Mouse (Mus musculus) embryonic facial prominence, embryonic 12.5 days (tissue): Measurements from ENCODE around the gene Ccdc65. TPM values are rescaled to one million over a fixed set of nuclear protein-coding genes. Genes with fewer than 3 reads are reported as not detected.

Experiments used
- ATAC-seq: fragments of 200-750 bp; cut with Nextera tagmentation; 2 replicates; pipeline ENCODE4 v1.8.0; 2017; ENCODE audit not compliant: insufficient number of reproducible peaks, insufficient read depth, low FRiP score, low TSS enrichment
- H3K27ac ChIP-seq: fragments of 300-500 bp; sonication (generic); 2 replicates; pipeline ENCODE4 v1.5.1; 2016; ENCODE audit warnings: mild to moderate bottlenecking
- H3K27me3 ChIP-seq: fragments of 300-500 bp; sonication (generic); 2 replicates; pipeline ENCODE4 v1.6.1; 2016; ENCODE audit warnings: mild to moderate bottlenecking, moderate library complexity
- H3K36me3 ChIP-seq: fragments of 300-500 bp; sonication (generic); 2 replicates; pipeline ENCODE4 v1.6.1; 2016; ENCODE audit warnings: mild to moderate bottlenecking
- H3K4me1 ChIP-seq: fragments of 300-500 bp; sonication (generic); 2 replicates; pipeline ENCODE4 v1.6.1; 2016
- H3K4me2 ChIP-seq: fragments of 300-500 bp; sonication (generic); replicated peaks from 2 replicates; pipeline ENCODE4 v1.6.1; 2016; ENCODE audit warnings: mild to moderate bottlenecking, moderate library complexity
- H3K4me3 ChIP-seq: fragments of 300-500 bp; sonication (generic); 2 replicates; pipeline ENCODE4 v1.5.1; 2016; ENCODE audit warnings: mild to moderate bottlenecking
- H3K9ac ChIP-seq: fragments of 300-500 bp; sonication (generic); 2 replicates; pipeline ENCODE4 v1.6.1; 2016; ENCODE audit warnings: mild to moderate bottlenecking, moderate library complexity
- H3K9me3 ChIP-seq: fragments of 300-500 bp; sonication (generic); 2 replicates; pipeline ENCODE4 v1.6.1; 2016; ENCODE audit warnings: mild to moderate bottlenecking, moderate library complexity
- WGBS: fragments of 180-500 bp; shearing (Covaris S2); methylation state at CpG from one replicate; pipeline ENCODE4 v1.1.7; 2016; 5-methylcytosine and 5-hydroxymethylcytosine counted together
- polyA plus RNA-seq: library from polyadenylated mRNA; unstranded; fragments of >200 nt; fragmentation: Nextera tagmentation; extraction: Ambion mirVana; gene quantifications from 2 replicates; pipeline ENCODE4 v1.2.1, GENCODE M21; 2016

The Ccdc65 gene
- polyA plus RNA-seq, 1 experiment from 2014 or later: 1.1 TPM

DNA sequence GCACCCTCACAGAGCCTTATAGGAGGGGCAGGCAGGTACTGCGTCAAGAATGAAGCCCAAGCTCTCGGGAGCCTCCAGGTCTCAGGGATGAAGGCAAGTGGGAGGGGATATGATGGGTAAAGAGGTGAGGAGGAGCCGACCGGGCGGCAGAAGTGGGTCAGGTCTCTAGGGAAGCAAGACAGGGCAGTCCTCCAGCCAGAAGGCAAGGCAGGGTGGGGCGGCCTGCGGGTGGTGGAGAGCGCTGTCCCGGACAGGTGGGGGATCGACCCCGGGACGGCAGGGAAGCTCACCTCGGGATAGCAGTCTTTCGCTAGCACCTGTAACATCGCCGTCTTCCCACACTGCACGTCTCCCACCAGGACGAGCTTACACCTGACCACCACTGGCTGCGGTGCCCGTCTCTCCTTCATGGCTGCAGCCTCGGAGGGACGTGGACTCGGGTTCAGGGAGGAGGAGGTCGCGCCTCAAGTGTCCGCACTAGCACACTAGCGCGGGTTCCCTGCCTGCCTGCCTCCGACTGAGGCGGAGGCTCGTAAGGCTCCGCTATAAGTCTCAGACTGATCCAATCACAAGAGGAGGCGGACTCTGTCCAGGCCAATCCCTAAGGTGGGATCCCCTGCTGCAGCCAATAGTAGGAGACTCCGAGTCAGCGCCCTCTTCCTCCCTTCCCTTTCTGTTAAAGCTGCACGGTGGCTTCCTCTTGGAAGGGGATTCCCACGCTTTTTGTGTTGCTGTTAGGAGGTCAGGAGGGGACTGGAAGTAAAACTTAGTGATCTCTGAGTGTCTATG is 30.9 kb upstream of the Ccdc65 start, which contains the start of gene Rnd1:
TSS of gene Rnd1 (minus strand) at position 522 of the 789 bp plus-strand sequence.
- Histone ChIP-seq H3K4me2 (peak within 1 kb of the TSS; percentile 69), H3K27me3 (peaks cover 49% of the 10 kb centered on the region), H3K9me3 (no peaks in the 10 kb centered on the region), H3K9ac (peak within 1 kb of the TSS; percentile 21; the same call in 1 of the 2 replicates), H3K4me3 (peak within 1 kb of the TSS; percentile 39), H3K27ac (no peak within 1 kb of the TSS), H3K36me3 (no peaks in the 10 kb centered on the region), H3K4me1 (peaks cover 13% of the 10 kb centered on the region; the same call in 1 of the 2 replicates)
- under 1% methylated on average over 37 of the region's 37 CpGs for WGBS
- peak; percentile 97 for ATAC-seq

DNA sequence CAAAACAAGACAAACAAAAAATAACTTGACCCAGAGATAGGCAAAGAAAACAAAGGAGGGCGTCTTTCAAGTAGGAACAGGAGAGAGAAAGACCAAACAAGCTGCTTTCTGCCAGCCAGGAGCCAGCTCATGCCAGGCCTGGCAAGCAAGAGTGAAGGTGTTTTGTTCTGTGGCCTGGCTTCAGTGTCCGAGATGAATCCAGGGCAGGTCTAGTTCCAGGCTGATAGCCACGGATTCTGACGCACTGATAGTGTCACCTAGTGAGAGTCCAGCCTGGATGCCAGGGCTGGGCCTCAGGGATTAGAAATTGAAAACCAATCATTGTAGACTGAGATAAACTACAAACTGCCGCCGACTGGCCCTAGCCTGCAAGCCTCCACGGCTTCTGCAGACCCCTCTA is 30.0 kb upstream of the Ccdc65 start:
- WGBS: 63% methylated on average over 7 of the region's 7 CpGs
- Histone ChIP-seq H3K27ac (no peak overlapping the region), H3K27me3 (peaks cover 49% of the 10 kb centered on the region), H3K4me2 (no peak overlapping the region), H3K9ac (no peak overlapping the region), H3K4me3 (no peak overlapping the region), H3K9me3 (no peaks in the 10 kb centered on the region), H3K36me3 (no peaks in the 10 kb centered on the region), H3K4me1 (peaks cover 13% of the 10 kb centered on the region; the same call in 1 of the 2 replicates)
- no peak for ATAC-seq

DNA sequence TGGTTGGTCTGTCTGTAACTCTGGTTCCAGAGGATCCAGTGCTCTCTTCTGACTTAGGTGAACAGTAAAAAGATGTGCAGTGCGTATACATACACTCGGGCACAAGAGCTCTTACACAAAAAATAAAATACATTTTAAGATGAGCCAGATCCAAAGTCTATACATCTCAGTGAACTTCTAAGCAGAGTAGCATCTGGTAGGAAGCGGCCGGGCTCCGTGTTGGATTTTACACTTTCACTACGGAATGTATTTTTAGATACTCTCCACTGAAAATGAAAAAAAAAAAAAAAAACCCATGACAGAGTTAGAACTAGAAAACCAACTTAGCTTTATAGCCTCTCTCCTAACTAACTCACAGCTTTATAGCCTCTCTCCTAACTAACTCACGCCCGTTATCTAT is 27.3 kb upstream of the Ccdc65 start:
- Histone ChIP-seq H3K27ac (no peak overlapping the region), H3K4me2 (no peak overlapping the region), H3K9me3 (no peaks in the 10 kb centered on the region), H3K4me1 (peaks cover 13% of the 10 kb centered on the region; the same call in 1 of the 2 replicates), H3K27me3 (peaks cover 28% of the 10 kb centered on the region), H3K4me3 (no peak overlapping the region), H3K36me3 (no peaks in the 10 kb centered on the region), H3K9ac (no peak overlapping the region)
- 88% methylated on average over 8 of the region's 8 CpGs for whole genome bisulfite sequencing
- ATAC-seq: no peak

DNA sequence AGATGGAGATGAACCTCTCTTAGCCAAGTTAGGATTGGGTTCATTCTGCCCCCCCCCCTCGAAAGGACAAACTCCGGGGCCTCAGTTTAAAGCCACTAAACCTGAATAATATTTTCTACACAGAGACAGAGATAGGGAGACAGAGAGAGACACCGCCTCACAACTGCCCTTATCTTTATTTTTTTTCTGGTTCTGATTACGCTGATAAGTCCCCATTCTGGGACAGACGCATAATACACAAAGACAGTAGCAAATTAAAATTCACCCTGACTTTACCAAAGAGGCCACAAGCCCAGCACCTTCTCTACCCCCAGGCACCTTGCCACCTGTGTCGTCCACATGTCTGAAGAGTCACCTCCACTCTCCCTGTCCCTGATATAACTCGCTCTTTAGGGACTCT is 26.4 kb upstream of the Ccdc65 start:
- peaks cover 6% of the 10 kb centered on the region; the same call in 1 of the 2 replicates for H3K4me1 ChIP-seq
- H3K9ac ChIP-seq: no peak overlapping the region
- no peak overlapping the region for H3K4me3 ChIP-seq
- no peak overlapping the region for H3K27ac ChIP-seq
- no peak for ATAC-seq
- H3K36me3 ChIP-seq: no peaks in the 10 kb centered on the region
- no peak overlapping the region for H3K4me2 ChIP-seq
- H3K27me3 ChIP-seq: peaks cover 18% of the 10 kb centered on the region
- H3K9me3 ChIP-seq: no peaks in the 10 kb centered on the region
- WGBS: 79% methylated on average over 7 of the region's 7 CpGs

DNA sequence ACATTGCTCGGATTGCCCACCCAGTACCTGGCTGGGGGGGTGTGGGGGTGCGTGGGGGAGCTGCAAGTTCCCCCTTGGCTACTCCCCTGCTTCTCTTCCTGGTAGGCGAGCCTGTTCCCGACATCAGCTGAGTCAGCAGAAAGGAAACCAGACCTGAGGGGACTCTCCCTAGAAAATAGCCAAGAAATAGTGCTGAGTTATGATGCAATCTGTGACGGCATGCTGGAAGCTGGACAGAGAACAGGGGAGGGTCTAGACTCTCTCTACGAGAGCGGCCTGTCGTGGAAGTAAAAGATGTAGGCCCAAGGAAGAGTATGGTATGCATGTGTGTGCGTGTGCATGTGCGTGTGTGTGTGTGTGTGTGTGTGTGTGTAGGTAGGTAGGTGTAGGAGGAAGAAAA is 24.8 kb upstream of the Ccdc65 start:
- H3K27me3 ChIP-seq: peaks cover 5% of the 10 kb centered on the region
- H3K4me2 ChIP-seq: no peak overlapping the region
- no peaks in the 10 kb centered on the region for H3K4me1 ChIP-seq
- 65% methylated on average over 10 of the region's 10 CpGs for WGBS
- no peak overlapping the region for H3K4me3 ChIP-seq
- no peaks in the 10 kb centered on the region for H3K9me3 ChIP-seq
- ATAC-seq: no peak
- H3K36me3 ChIP-seq: no peaks in the 10 kb centered on the region
- H3K9ac ChIP-seq: no peak overlapping the region
- H3K27ac ChIP-seq: no peak overlapping the region

DNA sequence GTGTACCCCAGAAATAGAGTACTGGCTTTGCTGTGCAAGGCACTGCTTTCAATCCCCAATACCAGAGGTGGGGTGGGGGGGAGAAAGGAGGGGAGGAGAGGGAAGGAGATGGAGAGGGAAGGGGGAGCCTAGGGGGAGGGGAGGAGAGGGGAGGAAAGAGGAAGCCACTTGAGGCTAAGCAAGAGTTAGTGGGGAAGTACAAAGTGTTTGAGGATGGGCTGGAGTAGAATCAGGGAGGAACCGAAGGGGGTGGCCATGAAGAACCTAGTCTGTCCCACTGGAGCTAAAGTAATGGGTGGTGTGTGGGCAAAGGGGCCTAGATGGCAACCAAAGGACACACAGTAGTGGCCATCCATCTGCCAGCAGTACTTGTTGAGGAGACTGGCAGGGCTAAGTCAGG is 24.3 kb upstream of the Ccdc65 start:
- 84% methylated on average over 1 of the region's 1 CpGs for WGBS
- no peak for ATAC-seq
- no peak overlapping the region for H3K4me2 ChIP-seq
- no peak overlapping the region for H3K27ac ChIP-seq
- no peaks in the 10 kb centered on the region for H3K36me3 ChIP-seq
- H3K4me1 ChIP-seq: no peaks in the 10 kb centered on the region
- H3K4me3 ChIP-seq: no peak overlapping the region
- 0 out of 2 replicates have a peak, but pooled peaks cover 3% of the 10 kb centered on the region for H3K27me3 ChIP-seq
- no peak overlapping the region for H3K9ac ChIP-seq
- no peaks in the 10 kb centered on the region for H3K9me3 ChIP-seq

DNA sequence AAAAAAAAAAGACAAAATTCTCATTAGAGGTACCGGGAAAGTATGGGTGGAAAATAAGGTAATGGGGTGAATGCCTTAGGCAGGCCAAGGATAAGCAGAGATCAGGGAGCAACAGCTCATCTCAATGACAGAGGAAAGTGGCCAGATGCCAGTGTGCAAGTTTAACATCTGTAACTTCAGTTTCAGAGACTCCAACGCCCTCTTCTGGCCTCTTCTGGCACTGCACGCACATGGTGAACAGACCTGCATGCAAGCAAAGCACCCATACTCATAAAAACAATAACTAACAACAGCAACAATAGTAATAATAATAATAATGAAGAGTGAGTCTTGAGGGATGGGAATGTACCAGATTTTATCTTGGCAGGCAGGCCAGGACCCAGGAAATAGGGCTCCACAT is 22.1 kb upstream of the Ccdc65 start:
- WGBS: 65% methylated on average over 3 of the region's 3 CpGs
- H3K4me3 ChIP-seq: no peak overlapping the region
- no peaks in the 10 kb centered on the region for H3K9me3 ChIP-seq
- no peak overlapping the region for H3K27ac ChIP-seq
- H3K36me3 ChIP-seq: no peaks in the 10 kb centered on the region
- H3K4me2 ChIP-seq: no peak overlapping the region
- ATAC-seq: no peak
- no peak overlapping the region for H3K9ac ChIP-seq
- H3K27me3 ChIP-seq: no peaks in the 10 kb centered on the region
- no peaks in the 10 kb centered on the region for H3K4me1 ChIP-seq

DNA sequence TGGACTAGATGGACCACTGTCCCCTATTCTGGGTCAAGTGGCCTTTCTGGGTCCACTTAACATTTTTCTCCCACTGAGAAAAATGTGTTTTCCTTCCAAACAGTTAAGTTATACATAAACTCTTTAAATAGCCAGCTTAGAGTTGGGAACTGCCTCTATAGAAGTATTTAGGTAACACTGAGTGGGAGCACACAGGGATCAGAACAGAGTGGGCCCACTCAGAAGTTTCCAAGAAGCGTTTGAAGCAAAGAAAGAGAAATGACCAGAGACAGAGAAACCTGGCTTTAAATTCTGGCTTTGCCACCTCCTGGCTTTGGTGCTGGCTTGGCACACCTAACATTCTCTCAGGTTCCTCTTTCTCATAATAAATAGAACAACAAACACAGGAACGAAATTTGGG is 18.3 kb upstream of the Ccdc65 start:
- Histone ChIP-seq H3K4me3 (no peak overlapping the region), H3K9me3 (no peaks in the 10 kb centered on the region), H3K4me1 (peaks cover 10% of the 10 kb centered on the region), H3K27me3 (no peaks in the 10 kb centered on the region), H3K4me2 (no peak overlapping the region), H3K27ac (no peak overlapping the region), H3K9ac (no peak overlapping the region), H3K36me3 (no peaks in the 10 kb centered on the region)
- 85% methylated on average over 2 of the region's 2 CpGs for WGBS
- ATAC-seq: no peak

DNA sequence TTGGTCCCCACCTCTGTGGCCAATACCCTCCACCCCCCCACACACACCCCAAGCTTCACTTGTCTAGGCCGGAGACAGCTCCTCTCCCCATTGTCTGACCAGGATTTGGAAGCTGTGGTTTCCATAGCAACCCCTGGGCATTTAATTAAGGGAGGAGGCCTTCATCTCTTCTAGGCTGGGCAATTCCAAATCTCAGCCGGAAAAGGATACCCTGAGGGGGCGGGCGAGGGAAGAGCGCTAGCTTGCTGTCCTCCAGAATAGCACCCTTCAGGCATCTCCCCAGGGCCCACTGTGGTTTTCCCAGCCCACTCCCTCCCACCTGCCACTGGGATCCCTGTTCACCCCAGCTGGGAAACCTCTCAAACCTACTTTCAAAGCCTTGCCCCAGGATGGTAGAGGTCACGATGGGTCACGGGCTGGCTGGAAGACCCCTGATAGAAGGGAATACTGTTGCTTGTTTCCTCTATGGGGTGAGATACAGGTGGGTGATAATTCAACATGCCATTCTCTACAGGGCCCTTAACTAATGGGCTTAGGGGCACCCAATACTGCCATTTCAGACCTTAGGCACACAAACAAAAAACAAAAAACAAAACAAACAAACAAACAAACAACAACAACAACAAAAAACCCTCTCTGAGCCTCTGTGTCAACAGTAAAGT is 16.4 kb upstream of the Ccdc65 start:
- no peak overlapping the region for H3K4me2 ChIP-seq
- no peak overlapping the region for H3K4me3 ChIP-seq
- H3K36me3 ChIP-seq: no peaks in the 10 kb centered on the region
- WGBS: 17% methylated on average over 7 of the region's 7 CpGs
- no peaks in the 10 kb centered on the region for H3K9me3 ChIP-seq
- H3K27ac ChIP-seq: peak overlapping the region; percentile 12; the same call in 1 of the 2 replicates
- peaks cover 10% of the 10 kb centered on the region for H3K4me1 ChIP-seq
- ATAC-seq: no peak
- H3K27me3 ChIP-seq: no peaks in the 10 kb centered on the region
- H3K9ac ChIP-seq: no peak overlapping the region

DNA sequence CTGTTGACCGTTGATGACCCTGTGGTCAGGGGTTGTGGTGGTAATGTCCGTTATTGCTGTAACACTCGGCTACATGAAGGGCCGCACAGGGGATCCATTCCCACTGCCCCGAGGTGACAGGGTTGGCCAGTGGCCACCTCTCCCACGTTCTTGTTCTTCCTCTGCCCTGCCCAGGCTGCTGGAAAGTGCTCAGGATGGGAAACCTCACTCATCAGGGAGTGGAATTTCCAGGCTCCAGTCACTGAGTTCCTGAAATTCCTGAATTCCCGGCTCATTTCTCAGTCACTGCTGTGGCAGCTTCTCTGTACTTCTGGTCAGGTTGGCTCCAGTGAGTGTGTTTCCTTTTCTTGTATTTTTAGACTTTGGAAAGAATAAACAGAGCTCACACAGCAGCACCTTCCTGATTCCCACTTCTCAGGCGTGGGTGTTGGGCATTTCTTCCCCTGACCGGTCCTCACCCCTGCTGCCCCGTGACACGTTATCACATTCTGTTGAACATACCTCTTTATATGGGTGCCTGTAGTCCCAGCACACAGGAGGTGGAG is 15.8 kb upstream of the Ccdc65 start:
- Histone ChIP-seq H3K27ac (peak overlapping the region; percentile 12; the same call in 1 of the 2 replicates), H3K4me3 (no peak overlapping the region), H3K4me1 (peaks cover 10% of the 10 kb centered on the region), H3K9me3 (no peaks in the 10 kb centered on the region), H3K36me3 (no peaks in the 10 kb centered on the region), H3K9ac (no peak overlapping the region), H3K27me3 (no peaks in the 10 kb centered on the region), H3K4me2 (no peak overlapping the region)
- 35% methylated on average over 11 of the region's 11 CpGs for WGBS
- no peak for ATAC-seq

DNA sequence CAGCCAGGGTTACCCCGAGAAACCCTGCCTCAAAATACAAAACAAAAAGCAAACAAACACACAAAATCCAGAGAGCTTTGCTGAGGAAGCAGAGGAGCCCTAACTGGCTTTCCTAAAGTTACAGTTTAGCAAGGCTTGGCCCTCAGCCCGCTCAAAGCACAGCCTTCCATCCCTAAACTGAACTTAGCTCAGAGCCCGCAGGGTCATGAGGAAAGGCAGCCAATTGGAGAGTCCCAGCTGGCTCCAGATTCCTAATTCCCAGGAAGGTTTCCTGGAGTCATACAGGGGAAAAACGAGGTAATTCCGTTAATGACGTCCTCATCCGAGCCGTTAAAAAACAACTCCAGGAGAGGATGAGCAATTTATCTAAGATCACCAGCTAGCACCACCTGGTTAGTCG is 12.3 kb upstream of the Ccdc65 start:
- Histone ChIP-seq H3K4me1 (peaks cover 15% of the 10 kb centered on the region), H3K9me3 (no peaks in the 10 kb centered on the region), H3K36me3 (no peaks in the 10 kb centered on the region), H3K9ac (no peak overlapping the region), H3K4me2 (no peak overlapping the region), H3K4me3 (no peak overlapping the region), H3K27me3 (peaks cover 13% of the 10 kb centered on the region), H3K27ac (no peak overlapping the region)
- 51% methylated on average over 9 of the region's 9 CpGs for WGBS
- ATAC-seq: no peak

DNA sequence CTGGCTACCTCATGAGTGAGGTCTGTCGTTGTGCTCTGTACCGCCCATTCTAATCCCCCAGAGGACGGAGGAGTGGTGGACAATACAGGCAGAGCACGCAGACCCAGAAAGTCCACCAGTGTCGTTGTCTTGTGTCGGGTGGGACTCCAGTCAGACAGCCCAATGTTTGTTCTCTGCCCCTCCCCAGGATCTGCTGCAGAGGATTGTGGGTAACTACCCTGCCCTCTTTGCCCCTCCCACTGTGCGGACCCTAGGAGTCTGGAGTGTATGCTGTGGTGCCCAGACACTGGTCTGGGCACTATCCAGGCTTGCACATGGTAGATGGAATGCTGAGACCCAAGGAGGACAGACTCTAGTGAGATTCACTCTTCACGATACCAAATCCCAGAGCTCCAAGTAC is 11.8 kb upstream of the Ccdc65 start:
- Histone ChIP-seq H3K27me3 (peaks cover 18% of the 10 kb centered on the region), H3K36me3 (no peaks in the 10 kb centered on the region), H3K9me3 (no peaks in the 10 kb centered on the region), H3K4me1 (peaks cover 14% of the 10 kb centered on the region), H3K4me3 (no peak overlapping the region), H3K4me2 (no peak overlapping the region), H3K27ac (no peak overlapping the region), H3K9ac (no peak overlapping the region)
- no peak for ATAC-seq
- 66% methylated on average over 8 of the region's 8 CpGs for WGBS
